Mouse (Mus musculus) forebrain, embryonic 10.5 days (tissue): ENCODE data around the gene Gm10428. TPM values are rescaled to one million over a fixed set of nuclear protein-coding genes. Genes with fewer than 3 reads are reported as not detected.

Experiments
- polyA plus RNA-seq: library from polyadenylated mRNA; unstranded; fragments of >200 nt; fragmentation: Nextera tagmentation; extraction: Ambion mirVana; gene quantifications from 2 replicates; pipeline ENCODE4 v1.2.1, GENCODE M21; 2016

Gene Gm10428
- polyA plus RNA-seq, 1 experiment from 2014 or later = not detected

Other genes starting within 250 kb of the Gm10428 start
- gene Cenpv, start 213.8 kb upstream of the Gm10428 start, polyA plus RNA-seq = 35.6 and 38.6 TPM in 2 replicates
- 3,270 and 3,283 TPM in 2 replicates for gene Ubb, start 201.9 kb upstream of the Gm10428 start, polyA plus RNA-seq
- 2.1 and 2.5 TPM in 2 replicates for gene Trpv2, start 178.6 kb upstream of the Gm10428 start, polyA plus RNA-seq
- 9.1 and 10.0 TPM in 2 replicates for gene Lrrc75a, start 104.6 kb upstream of the Gm10428 start, polyA plus RNA-seq
- gene Mmgt2, start 104.4 kb upstream of the Gm10428 start, polyA plus RNA-seq = 38.6 and 39.0 TPM in 2 replicates
- 14.7 TPM in 2 replicates for gene Zfp287, start 21.2 kb upstream of the Gm10428 start, polyA plus RNA-seq
- gene Zfp286, start 36.4 kb downstream of the Gm10428 start, polyA plus RNA-seq = 21.1 and 26.4 TPM in 2 replicates
- gene Trim16, start 67.1 kb downstream of the Gm10428 start, polyA plus RNA-seq = 2.4 and 2.8 TPM in 2 replicates
- gene Fbxw10, start 94.0 kb downstream of the Gm10428 start, polyA plus RNA-seq = 0.26 and 0.41 TPM in 2 replicates
- 36.1 and 40.7 TPM in 2 replicates for gene Tvp23b, start 126.4 kb downstream of the Gm10428 start, polyA plus RNA-seq
- not detected in 2 replicates for gene Cdrt4, start 198.1 kb downstream of the Gm10428 start, polyA plus RNA-seq